Mouse (Mus musculus) macrophage (primary cell): Measurements from ENCODE around the gene Uba5. TPM values are rescaled to one million over a fixed set of nuclear protein-coding genes. Genes with fewer than 3 reads are reported as not detected.

ENCODE experiments used
- H3K27ac ChIP-seq: fragments of 350-480 bp; formaldehyde crosslinking; 2 replicates; pipeline ENCODE4 v1.9.0; 2021
- H3K36me3 ChIP-seq: fragments of 350-480 bp; formaldehyde crosslinking; 2 replicates; pipeline ENCODE4 v1.9.0; 2021; ENCODE audit errors: inconsistent target
- H3K4me3 ChIP-seq: fragments of 350-480 bp; formaldehyde crosslinking; 2 replicates; pipeline ENCODE4 v1.9.0; 2021; ENCODE audit errors: inconsistent target
- H3K79me2 ChIP-seq: fragments of 350-480 bp; formaldehyde crosslinking; 2 replicates; pipeline ENCODE4 v1.9.0; 2021; ENCODE audit errors: inconsistent target
- WGBS: methylation state at CpG from one replicate; pipeline ENCODE4 v1.1.7; 2026; ENCODE audit warnings: inconsistent platforms; ENCODE audit not compliant: missing documents; 5-methylcytosine and 5-hydroxymethylcytosine counted together
- polyA plus RNA-seq: library from polyadenylated mRNA; stranded (reverse); fragments of 250-400 nt; gene quantifications from 3 replicates; pipeline ENCODE4 v1.2.4, GENCODE M21; 2018; ENCODE audit warnings: inconsistent platforms
- total RNA-seq, 78 experiments: library from RNA; depleted of rRNA; stranded (reverse); fragments of 250-400 nt; gene quantifications; 1 replicate in 9 of 78; 2 replicates in 24 of 78; 3 replicates in 43 of 78; 4 replicates in 2 of 78; pipeline ENCODE4 v1.2.4; 2018; ENCODE audit warnings: inconsistent platforms in 56 of 78

Gene Uba5
- total RNA-seq (2018; cell fraction: chromatin; rRNA removed): 100 to 1,000 TPM in 8 of 26 experiments, 10 to 100 TPM in 18; 50.9 to 121 (median 92.3) TPM
- 10 to 100 TPM; 29.0 to 38.9 (median 34.3) TPM for total RNA-seq (2018; cell fraction: cytosol; rRNA removed)
- 10 to 100 TPM; 37.4 to 93.5 (median 66.1) TPM for total RNA-seq (2018; cell fraction: nucleus; rRNA removed)
- polyA plus RNA-seq: 34.9 to 41.7 TPM (median 39.6 TPM) in 3 replicates

- peak within 1 kb of the TSS; percentile 88 for H3K27ac ChIP-seq
- H3K79me2 ChIP-seq: peaks cover 39% of the 10 kb centered on the region
- H3K36me3 ChIP-seq: peaks cover 6% of the 10 kb centered on the region; the same call in 1 of the 2 replicates
- 2% methylated on average over 59 of the region's 59 CpGs for WGBS
- H3K4me3 ChIP-seq: peak within 1 kb of the TSS; percentile 80
These were observed at the start of gene Uba5 for GRCm38 (mm10) chr9:104062430-104063243. Gene Uba5, minus strand, starts transcription at chr9:104063134.

DNA sequence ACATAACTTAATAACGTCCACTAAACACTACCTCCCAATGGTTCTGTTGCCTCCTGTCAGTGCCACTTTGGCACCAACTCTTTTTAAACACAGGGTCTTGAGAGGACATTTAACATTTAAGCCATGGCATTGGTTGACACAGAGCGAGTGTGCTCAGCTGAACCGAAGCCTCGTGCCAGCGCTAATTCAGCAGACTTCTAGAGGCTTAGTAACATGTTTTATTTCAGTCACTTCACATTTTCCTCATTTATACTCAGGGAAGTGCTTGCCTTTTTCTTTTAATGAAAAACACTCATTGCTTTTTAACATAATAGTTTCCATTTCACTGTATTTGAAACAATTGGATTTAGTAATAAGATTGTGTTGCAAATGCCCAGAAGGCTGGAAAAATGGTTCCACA lies 46.2 kb upstream of the Uba5 start:
- Histone ChIP-seq H3K27ac (no peak overlapping the region), H3K79me2 (no peaks in the 10 kb centered on the region), H3K4me3 (no peak overlapping the region), H3K36me3 (no peaks in the 10 kb centered on the region)
- WGBS: 99% methylated on average over 5 of the region's 5 CpGs

DNA sequence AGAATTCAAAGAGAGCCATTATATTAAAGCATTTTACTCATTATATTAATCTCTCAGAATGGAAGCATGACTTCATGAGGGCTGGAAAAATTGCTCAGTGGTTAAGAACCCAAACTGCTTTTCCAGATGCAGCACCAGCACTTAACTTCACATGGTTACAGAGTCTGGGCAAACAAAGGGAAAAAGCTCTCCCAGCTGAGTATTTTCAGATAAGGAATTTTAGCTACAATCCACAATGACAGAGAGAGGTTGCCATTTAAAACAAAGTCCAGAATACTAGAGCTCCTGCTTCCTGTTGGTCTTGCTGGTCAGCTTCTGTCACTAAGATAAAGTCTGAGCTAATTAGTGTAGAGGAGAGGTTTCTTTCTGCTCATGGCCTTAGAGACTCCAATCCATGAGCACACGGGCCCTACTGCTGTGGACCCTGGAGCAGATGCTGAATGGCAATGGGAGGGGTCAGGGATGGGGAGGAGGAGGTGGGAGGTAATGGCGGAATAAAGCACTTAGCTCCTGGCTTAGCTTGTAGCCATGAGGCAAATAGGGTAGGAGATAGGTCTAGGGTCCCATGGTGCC lies 45.7 kb upstream of the Uba5 start:
- no peak overlapping the region for H3K4me3 ChIP-seq
- H3K79me2 ChIP-seq: no peaks in the 10 kb centered on the region

DNA sequence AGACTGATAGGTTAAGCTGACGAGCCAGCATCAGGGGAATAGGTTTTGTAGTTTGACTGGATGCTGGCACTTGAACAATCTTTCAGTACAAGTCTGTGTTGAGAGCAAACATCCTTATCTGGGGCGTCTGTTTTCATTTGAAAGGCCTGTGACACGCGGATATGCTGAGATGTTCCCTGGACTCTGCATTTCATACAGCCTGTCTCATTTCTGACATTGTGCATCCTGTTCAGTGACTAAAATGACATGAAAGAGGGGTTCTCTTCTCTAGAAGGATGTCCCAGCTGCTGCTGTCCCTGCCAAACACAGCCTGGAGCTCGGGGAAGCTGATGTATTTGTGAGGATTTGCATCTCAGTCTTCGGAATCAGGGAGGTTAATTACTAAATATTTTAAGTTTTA lies 44.5 kb upstream of the Uba5 start:
- 93% methylated on average over 6 of the region's 6 CpGs for WGBS
- Histone ChIP-seq H3K4me3 (no peak overlapping the region), H3K27ac (no peak overlapping the region), H3K36me3 (no peaks in the 10 kb centered on the region), H3K79me2 (no peaks in the 10 kb centered on the region)

More for the DNA sequence above, 45.7 kb upstream of the Uba5 start:
- 100% methylated on average over 2 of the region's 2 CpGs for WGBS
- Histone ChIP-seq H3K27ac (no peak overlapping the region), H3K36me3 (no peaks in the 10 kb centered on the region)

DNA sequence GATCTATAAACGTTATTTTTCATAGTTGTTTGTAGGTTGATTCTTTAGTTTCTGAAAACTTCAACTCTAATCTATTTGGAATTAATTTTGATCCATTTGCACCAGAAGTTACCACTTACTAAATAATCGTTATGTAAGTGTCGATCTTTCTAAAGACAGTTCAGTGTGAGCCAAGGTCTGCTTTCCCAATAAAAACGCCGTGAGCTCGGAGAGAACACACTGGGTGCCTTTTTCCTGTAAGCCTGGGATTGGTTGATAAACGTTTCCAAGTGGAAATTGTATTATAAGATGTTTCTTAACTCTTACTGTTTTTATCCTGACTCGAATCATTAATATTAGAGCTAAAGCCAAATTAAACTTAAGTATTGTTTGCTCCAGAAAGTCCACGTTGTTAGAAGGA lies 44.0 kb upstream of the Uba5 start:
- Histone ChIP-seq H3K36me3 (no peaks in the 10 kb centered on the region), H3K4me3 (no peak overlapping the region), H3K79me2 (no peaks in the 10 kb centered on the region), H3K27ac (no peak overlapping the region)
- 88% methylated on average over 9 of the region's 9 CpGs for WGBS

- H3K36me3 ChIP-seq: no peaks in the 10 kb centered on the region
- no peak overlapping the region for H3K27ac ChIP-seq
- 96% methylated on average over 2 of the region's 2 CpGs for WGBS
- H3K4me3 ChIP-seq: no peak overlapping the region
- H3K79me2 ChIP-seq: no peaks in the 10 kb centered on the region
These were observed 42.1 kb upstream of the Uba5 start for GRCm38 (mm10) chr9:104104986-104105385.

DNA sequence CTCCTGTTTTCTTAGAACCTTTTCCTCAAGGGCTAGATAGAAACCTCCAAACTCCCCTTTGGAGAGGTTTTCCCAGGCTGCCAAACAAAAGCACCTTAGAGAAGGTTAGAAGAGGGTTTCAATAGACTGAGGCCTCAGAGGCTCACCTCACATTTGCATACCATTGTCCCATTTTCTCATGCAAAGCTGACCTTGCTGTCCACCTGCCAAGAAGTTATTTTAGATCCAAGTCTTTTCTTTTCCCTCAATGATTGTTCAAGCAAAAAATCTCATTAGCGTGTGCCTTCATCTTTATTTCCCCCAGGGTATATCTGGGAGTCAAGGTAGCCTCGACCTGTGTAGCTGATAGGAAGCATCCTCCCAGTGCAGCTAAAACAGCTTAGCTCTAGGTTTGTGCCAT lies 40.0 kb upstream of the Uba5 start:
- H3K4me3 ChIP-seq: no peak overlapping the region
- H3K79me2 ChIP-seq: no peaks in the 10 kb centered on the region
- no peak overlapping the region for H3K27ac ChIP-seq
- H3K36me3 ChIP-seq: no peaks in the 10 kb centered on the region
- 94% methylated on average over 2 of the region's 2 CpGs for WGBS

DNA sequence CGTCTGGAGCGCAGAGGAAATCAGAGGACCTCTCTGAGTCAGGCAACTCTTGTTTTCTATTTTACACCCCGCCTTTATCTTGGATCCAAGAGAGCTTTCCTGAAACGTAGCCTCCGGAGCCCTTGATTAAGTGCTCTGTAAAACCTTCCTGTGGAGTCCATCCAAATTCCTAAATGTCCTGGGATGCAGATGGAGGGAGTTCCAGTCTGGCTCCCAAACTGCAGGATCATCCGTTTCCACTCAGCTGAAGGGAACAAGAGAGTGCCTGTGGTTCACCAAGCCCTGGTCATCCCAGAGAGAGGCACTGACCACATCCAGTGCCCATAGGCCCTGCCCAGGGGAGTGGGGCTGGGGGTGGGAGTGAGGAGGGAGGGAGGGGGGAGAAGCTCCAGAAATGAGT lies 39.4 kb upstream of the Uba5 start:
- Histone ChIP-seq H3K36me3 (no peaks in the 10 kb centered on the region), H3K79me2 (no peaks in the 10 kb centered on the region), H3K27ac (no peak overlapping the region), H3K4me3 (no peak overlapping the region)
- WGBS: 98% methylated on average over 6 of the region's 6 CpGs

DNA sequence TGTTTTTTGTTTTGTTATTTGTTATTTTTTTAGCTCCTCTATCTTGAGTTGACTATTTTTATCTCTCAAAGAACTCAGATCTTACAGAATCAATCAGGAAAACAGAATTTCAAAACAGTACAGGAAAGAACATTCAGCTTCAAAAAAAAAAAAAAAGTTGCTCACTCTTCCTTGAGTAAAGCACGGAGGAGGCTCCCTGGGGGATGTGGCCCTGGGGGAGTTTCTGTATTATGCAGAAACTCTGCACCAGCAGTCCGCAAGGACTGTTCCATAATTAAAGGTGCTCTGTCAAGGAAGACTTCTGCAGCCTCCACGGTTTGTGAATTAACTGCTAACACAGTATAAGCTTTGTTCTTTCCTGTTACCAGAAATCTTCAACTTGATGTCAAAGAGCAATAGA lies 38.5 kb upstream of the Uba5 start:
- no peak overlapping the region for H3K27ac ChIP-seq
- H3K4me3 ChIP-seq: no peak overlapping the region
- no peaks in the 10 kb centered on the region for H3K79me2 ChIP-seq
- no peaks in the 10 kb centered on the region for H3K36me3 ChIP-seq
- 83% methylated on average over 3 of the region's 3 CpGs for WGBS

- no peak overlapping the region for H3K4me3 ChIP-seq
- 92% methylated on average over 7 of the region's 7 CpGs for WGBS
- no peaks in the 10 kb centered on the region for H3K79me2 ChIP-seq
- H3K36me3 ChIP-seq: no peaks in the 10 kb centered on the region
- no peak overlapping the region for H3K27ac ChIP-seq
These were observed 37.9 kb upstream of the Uba5 start for GRCm38 (mm10) chr9:104100822-104101221.

DNA sequence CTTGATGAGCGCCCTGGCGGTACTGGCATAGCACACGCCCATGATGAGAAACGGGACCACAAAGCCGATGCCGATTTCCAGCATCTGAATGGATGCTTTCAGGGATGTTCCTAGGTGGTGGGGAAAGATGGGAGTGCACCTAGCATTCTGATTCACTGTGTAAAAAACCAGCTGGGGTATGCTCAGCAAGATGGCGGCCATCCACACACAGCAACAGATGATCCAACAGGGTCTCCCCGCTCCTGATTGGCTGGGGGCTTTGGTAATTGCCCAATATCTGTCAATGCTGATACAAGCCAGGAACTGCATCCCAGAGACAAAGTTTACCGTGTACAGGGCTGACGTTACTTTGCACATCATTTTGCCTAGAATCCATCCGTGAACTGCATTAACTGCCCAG lies 36.1 kb upstream of the Uba5 start:
- Histone ChIP-seq H3K36me3 (no peaks in the 10 kb centered on the region), H3K79me2 (no peaks in the 10 kb centered on the region), H3K4me3 (no peak overlapping the region), H3K27ac (no peak overlapping the region)
- 87% methylated on average over 11 of the region's 11 CpGs for WGBS

- Histone ChIP-seq H3K4me3 (no peak overlapping the region), H3K79me2 (no peaks in the 10 kb centered on the region), H3K36me3 (no peaks in the 10 kb centered on the region), H3K27ac (no peak overlapping the region)
- 11% methylated on average over 5 of the region's 5 CpGs for WGBS
These were observed 35.3 kb upstream of the Uba5 start for GRCm38 (mm10) chr9:104098256-104098655.

GRCm38 (mm10) chr9:104092945-104093344 lies 30.0 kb upstream of the Uba5 start:
- 93% methylated on average over 5 of the region's 5 CpGs for WGBS
- no peak overlapping the region for H3K4me3 ChIP-seq
- no peaks in the 10 kb centered on the region for H3K36me3 ChIP-seq
- no peaks in the 10 kb centered on the region for H3K79me2 ChIP-seq
- H3K27ac ChIP-seq: no peak overlapping the region

DNA sequence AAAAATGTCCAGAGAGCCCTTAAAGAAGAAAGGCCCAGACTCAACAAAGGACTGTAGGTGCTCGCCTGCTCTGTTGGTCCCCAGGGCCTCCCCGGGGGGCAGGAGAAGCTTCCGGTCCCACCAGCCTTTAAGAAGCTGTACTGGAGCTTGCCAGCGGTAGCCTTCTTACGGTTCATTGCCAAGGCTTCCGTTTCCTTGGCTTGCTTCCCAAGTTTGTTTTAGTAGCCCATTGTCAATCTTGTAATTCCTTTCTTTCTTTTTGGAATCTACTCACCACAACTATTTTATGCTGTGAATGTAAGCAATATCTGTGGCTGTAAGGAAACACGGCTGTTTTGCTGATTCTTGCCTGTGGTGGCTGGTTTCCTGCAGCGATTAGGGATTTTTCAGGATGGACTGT lies 25.6 kb upstream of the Uba5 start:
- no peaks in the 10 kb centered on the region for H3K79me2 ChIP-seq
- 79% methylated on average over 7 of the region's 8 CpGs for WGBS

GRCm38 (mm10) chr9:104085730-104086429 lies 22.9 kb upstream of the Uba5 start:
- peaks cover 7% of the 10 kb centered on the region; the same call in 1 of the 2 replicates for H3K36me3 ChIP-seq
- H3K27ac ChIP-seq: no peak overlapping the region
- no peaks in the 10 kb centered on the region for H3K79me2 ChIP-seq
- H3K4me3 ChIP-seq: no peak overlapping the region
- WGBS: 100% methylated on average over 4 of the region's 4 CpGs

More for the DNA sequence above, 25.6 kb upstream of the Uba5 start:
- no peaks in the 10 kb centered on the region for H3K36me3 ChIP-seq
- no peak overlapping the region for H3K4me3 ChIP-seq
- H3K27ac ChIP-seq: no peak overlapping the region
